In the genomic region with DNA sequence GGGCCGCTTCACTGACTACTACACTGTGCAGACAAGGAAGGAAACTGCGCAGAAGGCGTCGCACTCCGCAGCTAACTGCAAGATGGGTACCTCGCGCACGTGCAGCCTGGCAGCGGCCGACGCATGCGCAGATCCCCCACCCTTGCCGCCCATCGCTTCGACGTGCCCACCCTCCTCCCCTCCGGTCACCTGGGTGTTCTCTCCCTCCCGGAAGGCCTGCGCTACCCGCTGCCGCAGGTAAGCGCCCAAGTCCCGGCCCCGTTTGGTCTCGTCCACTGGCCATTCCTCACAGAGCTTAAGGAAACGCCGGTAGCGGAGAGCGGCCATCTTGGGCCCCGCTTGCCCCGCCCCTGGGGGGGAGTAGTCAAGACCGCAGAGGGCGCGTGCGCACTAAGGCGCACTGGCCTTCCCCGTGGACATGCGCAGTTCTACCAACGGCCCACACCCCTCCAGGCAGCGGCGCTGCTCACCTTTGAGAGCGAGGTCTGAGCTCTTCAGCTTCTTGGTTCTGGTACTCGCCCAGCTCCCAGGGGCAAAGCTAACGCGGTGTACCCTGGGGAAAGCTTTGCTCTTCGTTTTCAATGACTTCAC, we compare ENCODE assay signal across 8 mouse cellular contexts. TPM values are rescaled to one million over a fixed set of nuclear protein-coding genes. Genes with fewer than 3 reads are reported as not detected.
DNase-seq lines count a peak whose midpoint lies in the region; ATAC-seq lines count a peak whose summit lies in the region.

A gene (minus strand): TSS at position 366 of the 591 bp plus-strand sequence.

- H3K4me2 ChIP-seq in hindbrain, embryonic 14.5 days (replicated peaks) = peak within 1 kb of the TSS; percentile 55

- H3K9me3 ChIP-seq in hindbrain, embryonic 14.5 days (ENCODE audit: control insufficient read depth, low read length) = no peaks in the 10 kb centered on the region

- H3K4me1 ChIP-seq in hindbrain, embryonic 14.5 days (replicated peaks; ENCODE audit: control insufficient read depth, insufficient read depth, low read length) = peaks cover 40% of the 10 kb centered on the region

- peak; percentile 93 for DNase-seq in R1 (ENCODE audit: low read depth, low spot score)
- peak; percentile 98 to 99 for DNase-seq in cerebellum, postnatal 25 days
- peak; percentile 94 to 95 for DNase-seq in frontal cortex, postnatal 25 days (ENCODE audit: low spot score in 2 of 2)
- DNase-seq in hindbrain, embryonic 14.5 days (ENCODE audit: low spot score) = peak; percentile 99
- DNase-seq in layer of hippocampus, postnatal 36 days = peak; percentile 96
- DNase-seq in lung, postnatal 36 days = peak; percentile 98
- peak; percentile 98 for DNase-seq in retina, postnatal 1 day
- peak; percentile 96 to 97 for DNase-seq in urinary bladder, adult 18-20 months (ENCODE audit: low spot score in 2 of 2)

- peak within 1 kb of the TSS; percentile 74 for H3K9ac ChIP-seq in hindbrain, embryonic 14.5 days

- ATAC-seq in hindbrain, embryonic 14.5 days (ENCODE audit: low FRiP score) = peak; percentile 91

- H3K36me3 ChIP-seq in hindbrain, embryonic 14.5 days (replicated peaks; ENCODE audit: control insufficient read depth, insufficient read depth) = no peaks in the 10 kb centered on the region

- H3K4me3 ChIP-seq in hindbrain, embryonic 14.5 days (replicated peaks; ENCODE audit: low read length) = peak within 1 kb of the TSS; percentile 52

- 0 out of 2 replicates have a peak, but pooled peaks cover 3% of the 10 kb centered on the region for H3K27me3 ChIP-seq in hindbrain, embryonic 14.5 days (ENCODE audit: control insufficient read depth, insufficient read depth, low read length)

- WGBS in hindbrain, embryonic 14.5 days = under 1% methylated on average over 46 of the region's 46 CpGs

- peak within 1 kb of the TSS; percentile 87 for H3K27ac ChIP-seq in hindbrain, embryonic 14.5 days

RNA-seq across cellular contexts. Expression of the gene that starts here (rescaled TPM):
- 359 and 406 TPM in 2 replicates for polyA plus RNA-seq in hindbrain, embryonic 14.5 days (2014; fragmentation: Nextera tagmentation; extraction: Ambion mirVana)
- 100 to 1,000 TPM; 205 to 207 TPM for total RNA-seq in layer of hippocampus, postnatal 36 days (2021)

Comparison
In these comparisons a context has a peak if more than half of its experiments do, and no peak if none do; other contexts are left out.
1. Peak in every context shown above with its lines: DNase-seq, ATAC-seq, H3K4me3 ChIP-seq and H3K27ac ChIP-seq.